Mouse (Mus musculus) liver, adult 2 months (tissue): Measurements from ENCODE around the gene Gm21964. TPM values are rescaled to one million over a fixed set of nuclear protein-coding genes. Genes with fewer than 3 reads are reported as not detected.

Experiments used
- DNase-seq: peaks from one replicate; pipeline ENCODE4 v3.0.0-alpha.2; 2011; ENCODE audit warnings: low read depth, low spot score; ENCODE audit errors: extremely low read depth
- H3K27ac ChIP-seq: fragments of 200-500 bp; replicated peaks from 2 replicates; pipeline ENCODE4 v1.5.1; 2012; ENCODE audit warnings: low read depth, mild to moderate bottlenecking, control low read depth, inconsistent platforms, low read length; ENCODE audit not compliant: insufficient read depth
- H3K27me3 ChIP-seq: fragments of 200-500 bp; 2 replicates; pipeline ENCODE4 v1.6.1; 2012; ENCODE audit warnings: mild to moderate bottlenecking, moderate library complexity, low read length, inconsistent platforms; ENCODE audit not compliant: control insufficient read depth, insufficient read depth
- H3K36me3 ChIP-seq: fragments of 200-500 bp; 2 replicates; pipeline ENCODE4 v1.6.1; 2012; ENCODE audit warnings: low read length, inconsistent platforms; ENCODE audit not compliant: control insufficient read depth, insufficient read depth
- H3K4me1 ChIP-seq: fragments of 200-500 bp; 2 replicates; pipeline ENCODE4 v1.6.1; 2011; ENCODE audit warnings: low read length; ENCODE audit not compliant: control insufficient read depth, insufficient read depth
- H3K4me3 ChIP-seq: fragments of 200-500 bp; 2 replicates; pipeline ENCODE4 v1.5.1; 2011; ENCODE audit warnings: low read depth, mild to moderate bottlenecking, control low read depth, low read length, moderate library complexity; ENCODE audit not compliant: insufficient read depth
- H3K79me2 ChIP-seq: fragments of 200-500 bp; 2 replicates; pipeline ENCODE4 v1.6.1; 2012; ENCODE audit warnings: inconsistent platforms, mild to moderate bottlenecking, low read length, moderate library complexity; ENCODE audit not compliant: control insufficient read depth, insufficient read depth
- H3K9ac ChIP-seq: fragments of 200-500 bp; 2 replicates; pipeline ENCODE4 v1.6.1; 2012; ENCODE audit warnings: low read depth, mild to moderate bottlenecking, control low read depth, inconsistent platforms, low read length
- CTCF ChIP-seq: fragments of 200-500 bp; IDR thresholded peaks from 2 replicates; pipeline ENCODE4 v1.5.1; 2011; ENCODE audit warnings: low read depth, low read length, control low read depth
- POLR2A ChIP-seq: fragments of 200-500 bp; IDR thresholded peaks from 2 replicates; pipeline ENCODE4 v1.6.1; 2011; ENCODE audit warnings: low read length, control low read depth; ENCODE audit not compliant: insufficient read depth; ENCODE audit errors: extremely low read depth
- WGBS: fragments of 180-500 bp; shearing (Covaris S2); methylation state at CpG from one replicate; pipeline ENCODE4 v1.1.7; 2018; 5-methylcytosine and 5-hydroxymethylcytosine counted together
- polyA plus RNA-seq: library from polyadenylated mRNA; depleted of rRNA; stranded (reverse); fragments of >200 nt; gene quantifications from 2 replicates; pipeline ENCODE4 v1.2.3, GENCODE M21; 2012; rRNA removed
- total RNA-seq: library from RNA; depleted of rRNA; stranded (reverse); fragments of >200 nt; gene quantifications from 2 replicates; pipeline ENCODE4 v1.2.3, GENCODE M21; 2014; rRNA removed

Gm21964 gene
- total and polyA plus RNA-seq, 2 experiments: not detected

DNA sequence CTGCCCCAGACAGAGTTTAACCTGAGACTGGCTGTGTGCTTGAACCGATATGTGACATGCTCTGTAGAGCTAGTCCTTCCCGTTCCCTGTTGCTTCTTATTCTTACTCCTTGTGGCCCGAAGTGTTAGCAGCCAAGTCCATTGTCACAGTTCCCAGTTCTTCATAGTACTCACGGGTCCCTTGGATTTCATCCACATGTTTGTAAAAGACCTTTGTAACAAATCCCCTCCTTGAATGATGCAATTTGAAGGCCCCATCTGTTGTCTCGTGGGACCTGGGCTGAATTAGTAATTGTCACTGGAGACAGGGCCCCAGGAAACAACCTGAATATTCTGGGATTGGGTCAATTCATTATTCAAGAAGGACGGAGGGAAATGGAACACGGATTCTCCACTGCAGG is 34.5 kb downstream of the Gm21964 start:
- H3K4me1 ChIP-seq: no peaks in the 10 kb centered on the region
- TF ChIP-seq CTCF: no peak
- no peak overlapping the region for H3K27ac ChIP-seq
- H3K36me3 ChIP-seq: no peaks in the 10 kb centered on the region
- H3K27me3 ChIP-seq: no peaks in the 10 kb centered on the region
- no peak overlapping the region for H3K9ac ChIP-seq
- no peak overlapping the region for H3K4me3 ChIP-seq
- DNase-seq: no peak
- H3K79me2 ChIP-seq: no peaks in the 10 kb centered on the region
- WGBS: 79% methylated on average over 7 of the region's 7 CpGs

GRCm38 (mm10) chr8:110140156-110140555 is 39.1 kb downstream of the Gm21964 start:
- Histone ChIP-seq H3K4me1 (no peaks in the 10 kb centered on the region), H3K27ac (no peak overlapping the region), H3K4me3 (no peak overlapping the region), H3K27me3 (no peaks in the 10 kb centered on the region), H3K36me3 (no peaks in the 10 kb centered on the region), H3K79me2 (no peaks in the 10 kb centered on the region), H3K9ac (no peak overlapping the region)
- TF ChIP-seq CTCF: no peak
- TF ChIP-seq POLR2A: no peak
- DNase-seq: no peak
- WGBS: 62% methylated on average over 3 of the region's 3 CpGs

DNA sequence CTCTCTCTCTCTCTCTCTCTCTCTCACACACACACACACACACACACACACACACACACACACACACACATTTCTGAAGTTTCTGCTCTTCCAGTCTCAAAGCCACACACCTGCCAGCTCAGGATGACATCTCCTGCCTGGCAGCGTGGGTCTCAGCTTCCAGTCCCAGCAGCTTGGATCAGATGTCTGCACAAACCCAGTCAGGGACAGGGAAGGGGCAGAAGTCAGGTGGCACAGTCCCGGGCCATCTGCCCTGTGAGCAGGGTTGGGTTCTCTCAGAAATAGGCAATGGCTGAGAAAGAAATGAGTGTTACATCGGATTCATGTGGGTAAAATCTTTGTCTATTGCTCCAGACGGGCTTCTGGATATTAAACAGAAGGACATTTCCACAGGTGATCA is 39.8 kb downstream of the Gm21964 start:
- Histone ChIP-seq H3K9ac (no peak overlapping the region), H3K79me2 (no peaks in the 10 kb centered on the region), H3K27me3 (no peaks in the 10 kb centered on the region; the same call in 1 of the 2 replicates), H3K4me3 (no peak overlapping the region), H3K27ac (no peak overlapping the region), H3K4me1 (no peaks in the 10 kb centered on the region), H3K36me3 (no peaks in the 10 kb centered on the region)
- DNase-seq: no peak
- 61% methylated on average over 4 of the region's 4 CpGs for WGBS
- TF ChIP-seq CTCF: no peak
- TF ChIP-seq POLR2A: no peak

- Histone ChIP-seq H3K36me3 (no peaks in the 10 kb centered on the region), H3K4me3 (no peak overlapping the region), H3K4me1 (no peaks in the 10 kb centered on the region), H3K9ac (no peak overlapping the region), H3K27me3 (no peaks in the 10 kb centered on the region; the same call in 1 of the 2 replicates), H3K79me2 (no peaks in the 10 kb centered on the region), H3K27ac (no peak overlapping the region)
- WGBS: 3% methylated on average over 4 of the region's 4 CpGs
- peak; percentile 17 for DNase-seq
- TF ChIP-seq POLR2A (no peak), CTCF (peak; percentile 82)
These were observed 44.5 kb downstream of the Gm21964 start for GRCm38 (mm10) chr8:110145538-110145937.

- DNase-seq: no peak
- 73% methylated on average over 6 of the region's 6 CpGs for WGBS
- no peaks in the 10 kb centered on the region for H3K79me2 ChIP-seq
- H3K4me3 ChIP-seq: no peak overlapping the region
- no peaks in the 10 kb centered on the region for H3K36me3 ChIP-seq
- H3K27me3 ChIP-seq: peaks cover 2% of the 10 kb centered on the region; the same call in 1 of the 2 replicates
- H3K4me1 ChIP-seq: no peaks in the 10 kb centered on the region
- TF ChIP-seq POLR2A: no peak
- no peak for TF ChIP-seq CTCF
- no peak overlapping the region for H3K27ac ChIP-seq
- no peak overlapping the region for H3K9ac ChIP-seq
These were observed 51.9 kb downstream of the Gm21964 start for GRCm38 (mm10) chr8:110152951-110153350.

Other genes starting within 250 kb of the Gm21964 start
- gene Phlpp2, start 232.7 kb upstream of the Gm21964 start, total RNA-seq: 0.92 and 1.3 TPM in 2 replicates
- gene Phlpp2, start 232.7 kb upstream of the Gm21964 start, polyA plus RNA-seq: 0.76 and 1.2 TPM in 2 replicates
- gene Marveld3, start 139.0 kb upstream of the Gm21964 start, total RNA-seq: 0.37 and 0.81 TPM in 2 replicates
- 0.23 and 0.70 TPM in 2 replicates for gene Marveld3, start 139.0 kb upstream of the Gm21964 start, polyA plus RNA-seq
- 815 and 1,088 TPM in 2 replicates for gene Tat, start 110.8 kb upstream of the Gm21964 start, total RNA-seq
- gene Tat, start 110.8 kb upstream of the Gm21964 start, polyA plus RNA-seq: 868 and 1,411 TPM in 2 replicates
- gene Chst4, start 61.5 kb upstream of the Gm21964 start, total RNA-seq: 0.18 and 0.20 TPM in 2 replicates
- 0.22 and 0.39 TPM in 2 replicates for gene Chst4, start 61.5 kb upstream of the Gm21964 start, polyA plus RNA-seq
- gene Zfp612, start 21.5 kb upstream of the Gm21964 start, total RNA-seq: 4.1 and 4.6 TPM in 2 replicates
- 1.2 and 1.5 TPM in 2 replicates for gene Zfp612, start 21.5 kb upstream of the Gm21964 start, polyA plus RNA-seq
- gene Gm17720, start 1.5 kb downstream of the Gm21964 start, total RNA-seq: not detected in 2 replicates
- gene Gm17720, start 1.5 kb downstream of the Gm21964 start, polyA plus RNA-seq: not detected in 2 replicates
- gene Calb2, start 67.0 kb downstream of the Gm21964 start, total RNA-seq: not detected in 2 replicates
- not detected in 2 replicates for gene Calb2, start 67.0 kb downstream of the Gm21964 start, polyA plus RNA-seq
- 3.3 and 3.7 TPM in 2 replicates for gene Cmtr2, start 114.5 kb downstream of the Gm21964 start, total RNA-seq
- 1.6 and 1.7 TPM in 2 replicates for gene Cmtr2, start 114.5 kb downstream of the Gm21964 start, polyA plus RNA-seq
- gene Hydin, start 165.8 kb downstream of the Gm21964 start, total RNA-seq: under 0.01 TPM in 1 of 2 replicates, not detected in the other
- gene Hydin, start 165.8 kb downstream of the Gm21964 start, polyA plus RNA-seq: not detected in 2 replicates